Mouse (Mus musculus) midbrain, embryonic 11.5 days (tissue): ENCODE data around the gene Selenom. TPM values are rescaled to one million over a fixed set of nuclear protein-coding genes. Genes with fewer than 3 reads are reported as not detected.

Experiments used
- ATAC-seq: fragments of 200-750 bp; cut with Nextera tagmentation; 2 replicates; pipeline ENCODE4 v1.8.0; 2017; ENCODE audit warnings: moderate TSS enrichment, moderate library complexity; ENCODE audit not compliant: low FRiP score
- DNase-seq: peaks from one replicate; pipeline ENCODE4 v3.0.0; 2015; ENCODE audit warnings: low spot score; ENCODE audit errors: missing footprints
- H3K27ac ChIP-seq: fragments of 300-500 bp; sonication (generic); 2 replicates; pipeline ENCODE4 v1.5.1; 2014; ENCODE audit warnings: low read depth, low read length
- H3K27me3 ChIP-seq: fragments of 300-500 bp; sonication (generic); 2 replicates; pipeline ENCODE4 v1.6.1; 2014; ENCODE audit warnings: mild to moderate bottlenecking, low read length, moderate library complexity, mixed read lengths; ENCODE audit not compliant: control insufficient read depth, insufficient read depth
- H3K36me3 ChIP-seq: fragments of 300-500 bp; sonication (generic); 2 replicates; pipeline ENCODE4 v1.6.1; 2014; ENCODE audit warnings: mild to moderate bottlenecking, low read length, moderate library complexity, mixed read lengths; ENCODE audit not compliant: control insufficient read depth, insufficient read depth
- H3K4me1 ChIP-seq: fragments of 300-500 bp; sonication (generic); 2 replicates; pipeline ENCODE4 v1.6.1; 2014; ENCODE audit warnings: low read length; ENCODE audit not compliant: control insufficient read depth, insufficient read depth
- H3K4me2 ChIP-seq: fragments of 300-500 bp; sonication (generic); 2 replicates; pipeline ENCODE4 v1.6.1; 2014; ENCODE audit warnings: mild to moderate bottlenecking, moderate library complexity
- H3K4me3 ChIP-seq: fragments of 300-500 bp; sonication (generic); 2 replicates; pipeline ENCODE4 v1.5.1; 2014; ENCODE audit warnings: low read depth, low read length
- H3K9ac ChIP-seq: fragments of 300-500 bp; sonication (generic); 2 replicates; pipeline ENCODE4 v1.6.1; 2014; ENCODE audit warnings: low read length
- H3K9me3 ChIP-seq: fragments of 300-500 bp; sonication (generic); 2 replicates; pipeline ENCODE4 v1.6.1; 2016; ENCODE audit warnings: low read length; ENCODE audit not compliant: control insufficient read depth
- WGBS: fragments of 180-500 bp; shearing (Covaris S2); extraction: QIAGEN DNeasy Blood & Tissue Kit; methylation state at CpG from one replicate; pipeline ENCODE4 v1.1.7; 2014; 5-methylcytosine and 5-hydroxymethylcytosine counted together
- polyA plus RNA-seq: library from polyadenylated mRNA; unstranded; fragments of >200 nt; fragmentation: Nextera tagmentation; extraction: Ambion mirVana; gene quantifications from 2 replicates; pipeline ENCODE4 v1.2.1, GENCODE M21; 2014

Selenom gene
- polyA plus RNA-seq, 1 experiment from 2014 or later = 58.9 TPM

DNA sequence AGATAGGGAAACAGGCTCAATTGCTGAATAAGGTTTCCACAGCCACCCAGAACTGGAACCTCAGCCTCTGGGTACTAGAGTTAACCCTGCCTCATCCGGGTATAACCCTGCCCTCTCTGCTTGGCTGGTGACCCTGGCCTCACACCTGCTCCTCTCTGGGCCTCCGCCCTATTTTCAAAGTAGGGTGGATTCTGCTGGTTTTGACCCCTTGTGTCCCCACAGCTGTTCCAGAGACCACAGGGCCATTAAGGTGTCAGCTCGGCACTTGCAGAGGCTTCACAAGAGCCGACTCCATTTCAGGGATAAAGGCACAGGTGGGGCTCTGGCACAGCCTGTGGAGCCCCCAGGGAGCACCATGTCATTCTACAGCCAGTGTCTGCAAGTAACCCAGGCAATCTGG lies 21.7 kb upstream of the Selenom start:
- no peak for DNase-seq
- 78% methylated on average over 4 of the region's 4 CpGs for WGBS
- H3K27me3 ChIP-seq = no peaks in the 10 kb centered on the region
- ATAC-seq = no peak
- H3K4me3 ChIP-seq = no peak overlapping the region
- H3K36me3 ChIP-seq = no peaks in the 10 kb centered on the region
- no peak overlapping the region for H3K27ac ChIP-seq
- no peaks in the 10 kb centered on the region for H3K4me1 ChIP-seq
- no peaks in the 10 kb centered on the region for H3K9me3 ChIP-seq
- no peak overlapping the region for H3K9ac ChIP-seq
- H3K4me2 ChIP-seq = no peak overlapping the region

DNA sequence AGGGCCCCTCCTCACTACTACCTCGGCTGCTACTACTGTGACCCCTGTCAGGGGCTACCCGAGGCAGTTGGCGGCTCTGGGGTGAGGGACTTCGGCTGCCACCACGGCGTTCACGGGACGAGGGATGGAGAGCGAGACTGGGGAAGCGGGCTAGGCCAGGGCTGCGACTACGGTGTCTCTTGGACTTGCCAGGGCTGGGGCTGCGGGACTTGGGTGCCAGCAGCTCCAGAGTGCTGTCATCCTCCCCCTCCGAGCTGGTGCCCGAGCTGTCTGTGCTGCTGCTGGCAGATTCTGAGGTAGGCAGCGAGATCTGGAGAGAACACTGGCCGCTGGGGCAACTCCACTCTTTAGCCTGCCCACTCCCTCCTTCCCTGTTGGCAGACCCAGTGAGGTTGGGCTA lies 19.6 kb upstream of the Selenom start:
- ATAC-seq = no peak
- no peak overlapping the region for H3K27ac ChIP-seq

DNA sequence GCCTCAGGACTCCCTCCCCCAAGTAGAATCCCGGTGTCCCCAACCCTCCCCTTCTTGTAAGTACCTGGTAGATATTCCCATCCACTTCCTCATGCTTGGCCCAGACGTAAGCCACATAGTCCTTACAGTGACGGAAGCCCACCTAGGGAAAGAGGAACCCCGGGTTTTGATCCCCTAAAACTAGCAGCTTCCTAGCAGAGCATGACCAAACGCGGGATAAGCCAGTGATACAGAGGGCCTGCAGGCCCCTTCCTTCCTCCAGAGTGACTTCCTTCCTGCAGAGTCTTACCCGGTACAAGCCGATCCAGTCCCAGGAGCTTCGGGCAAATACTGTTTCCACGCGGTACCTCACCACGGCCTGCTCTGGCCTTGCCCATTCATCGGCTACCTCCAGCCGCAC lies 19.0 kb upstream of the Selenom start:
- Histone ChIP-seq H3K36me3 (no peaks in the 10 kb centered on the region), H3K4me3 (no peak overlapping the region), H3K27me3 (no peaks in the 10 kb centered on the region), H3K27ac (no peak overlapping the region), H3K9me3 (no peaks in the 10 kb centered on the region), H3K9ac (no peak overlapping the region), H3K4me2 (no peak overlapping the region), H3K4me1 (no peaks in the 10 kb centered on the region)
- ATAC-seq (no peak), DNase-seq (no peak)
- 90% methylated on average over 14 of the region's 14 CpGs for WGBS

More for the DNA sequence above, 19.6 kb upstream of the Selenom start:
- 78% methylated on average over 17 of the region's 17 CpGs for WGBS
- Histone ChIP-seq H3K9ac (no peak overlapping the region), H3K4me3 (no peak overlapping the region), H3K9me3 (no peaks in the 10 kb centered on the region), H3K27me3 (no peaks in the 10 kb centered on the region), H3K4me2 (no peak overlapping the region), H3K36me3 (no peaks in the 10 kb centered on the region), H3K4me1 (no peaks in the 10 kb centered on the region)
- DNase-seq = no peak

DNA sequence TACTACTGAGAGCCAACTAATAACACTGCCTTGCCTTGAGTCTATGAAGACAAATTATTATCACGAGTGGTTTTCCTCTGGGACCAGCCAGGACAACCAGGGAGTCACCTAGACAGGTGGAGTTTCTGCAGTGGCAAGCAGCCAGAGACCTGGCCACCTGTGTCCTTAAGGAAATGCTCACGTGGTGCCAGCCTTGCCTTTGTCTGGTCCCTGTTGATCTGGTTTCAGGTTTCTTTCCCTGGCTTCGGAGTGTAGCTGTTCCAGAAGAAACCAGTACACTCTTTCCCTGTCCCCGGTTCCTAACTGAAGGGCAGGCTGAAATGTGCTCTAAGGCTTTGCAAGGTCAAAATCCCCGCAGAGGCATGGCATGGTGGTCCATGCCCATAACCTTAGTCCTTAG lies 17.7 kb upstream of the Selenom start:
- no peak overlapping the region for H3K9ac ChIP-seq
- no peaks in the 10 kb centered on the region for H3K27me3 ChIP-seq
- ATAC-seq (no peak), DNase-seq (no peak)
- no peak overlapping the region for H3K4me3 ChIP-seq
- H3K9me3 ChIP-seq = no peaks in the 10 kb centered on the region
- no peak overlapping the region for H3K4me2 ChIP-seq
- H3K36me3 ChIP-seq = no peaks in the 10 kb centered on the region
- no peaks in the 10 kb centered on the region for H3K4me1 ChIP-seq
- H3K27ac ChIP-seq = no peak overlapping the region
- WGBS = 62% methylated on average over 5 of the region's 5 CpGs

DNA sequence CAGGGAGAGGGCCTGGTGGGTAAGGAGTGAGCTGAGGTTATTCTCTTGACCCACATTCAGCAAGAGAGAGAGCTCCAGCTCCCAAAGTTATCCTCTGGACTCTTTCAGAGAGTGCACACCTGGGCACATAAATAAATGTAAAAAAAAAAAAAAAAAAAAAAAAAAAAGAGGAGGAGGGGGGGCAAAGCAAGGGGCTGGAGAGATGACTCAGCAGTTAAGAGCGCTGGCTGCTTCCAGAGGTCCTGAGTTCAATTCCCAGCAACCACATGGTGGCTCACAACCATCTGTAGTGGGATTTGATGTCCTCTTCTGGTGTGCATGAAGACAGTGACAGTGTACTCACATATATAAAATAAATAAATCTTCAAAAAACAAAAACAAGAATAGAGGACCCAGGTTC lies 17.2 kb upstream of the Selenom start:
- no peak overlapping the region for H3K4me2 ChIP-seq
- H3K27me3 ChIP-seq = no peaks in the 10 kb centered on the region
- H3K4me1 ChIP-seq = no peaks in the 10 kb centered on the region
- H3K4me3 ChIP-seq = no peak overlapping the region
- 88% methylated on average over 1 of the region's 1 CpGs for WGBS
- DNase-seq = no peak
- H3K9me3 ChIP-seq = no peaks in the 10 kb centered on the region
- H3K36me3 ChIP-seq = no peaks in the 10 kb centered on the region
- no peak for ATAC-seq
- no peak overlapping the region for H3K9ac ChIP-seq
- no peak overlapping the region for H3K27ac ChIP-seq

DNA sequence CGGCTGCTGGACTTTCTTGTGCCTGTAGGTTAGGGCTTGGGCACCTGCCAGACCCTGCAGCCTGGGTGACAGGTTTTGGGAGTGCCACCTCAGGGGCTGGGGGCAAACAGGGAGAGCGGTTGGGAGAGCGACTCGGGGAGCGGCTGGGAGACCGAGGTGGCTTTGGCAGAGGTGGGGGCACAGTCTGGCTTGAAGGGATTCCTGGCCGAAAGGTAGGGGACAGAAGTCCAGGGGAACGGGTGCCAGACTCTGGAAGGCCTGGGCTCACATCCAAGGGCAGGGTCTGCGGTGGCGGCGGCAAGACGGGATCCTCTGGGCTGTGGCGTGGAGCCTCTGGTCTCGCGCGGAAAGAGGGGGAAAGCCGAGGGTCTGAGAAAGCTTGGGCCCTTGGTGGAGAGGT lies 12.4 kb upstream of the Selenom start:
- no peaks in the 10 kb centered on the region for H3K4me1 ChIP-seq
- no peak overlapping the region for H3K4me3 ChIP-seq
- H3K27me3 ChIP-seq = no peaks in the 10 kb centered on the region
- H3K9ac ChIP-seq = no peak overlapping the region
- WGBS = 83% methylated on average over 17 of the region's 17 CpGs
- no peak overlapping the region for H3K4me2 ChIP-seq
- DNase-seq = no peak
- H3K9me3 ChIP-seq = no peaks in the 10 kb centered on the region
- ATAC-seq = no peak
- H3K36me3 ChIP-seq = no peaks in the 10 kb centered on the region
- H3K27ac ChIP-seq = no peak overlapping the region

DNA sequence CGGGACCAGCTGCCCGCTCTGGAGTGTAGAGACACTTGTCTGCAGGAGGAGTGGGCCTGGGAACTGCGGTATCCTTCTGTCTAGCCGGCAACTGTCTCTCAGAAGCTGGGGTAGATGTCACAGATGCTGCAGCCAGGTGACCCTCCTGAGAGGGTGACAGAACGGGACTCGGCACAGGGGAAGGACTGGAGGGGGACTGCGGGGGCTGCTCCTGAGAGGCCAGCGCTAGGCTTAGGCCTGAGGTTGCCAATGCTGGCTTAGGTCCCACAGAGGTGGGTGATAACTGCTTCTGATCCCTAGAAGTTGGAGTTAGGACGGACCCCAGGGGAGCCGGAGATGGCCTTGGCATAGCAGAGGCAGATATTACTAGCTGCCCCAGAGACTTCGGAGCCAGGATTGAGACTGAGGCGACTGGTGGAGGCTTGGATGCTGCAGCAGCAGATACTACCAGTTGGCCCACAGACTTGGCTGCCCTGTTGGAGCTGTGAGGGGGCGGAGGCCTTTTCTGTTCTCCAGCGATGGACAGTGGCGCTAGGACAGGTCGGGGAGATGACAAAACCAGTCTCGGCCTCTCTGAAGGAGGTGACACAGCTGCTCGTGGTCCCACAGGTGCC lies 11.9 kb upstream of the Selenom start:
- Histone ChIP-seq H3K4me2 (no peak overlapping the region), H3K4me3 (no peak overlapping the region), H3K27ac (no peak overlapping the region), H3K27me3 (no peaks in the 10 kb centered on the region), H3K36me3 (no peaks in the 10 kb centered on the region), H3K9ac (no peak overlapping the region), H3K9me3 (no peaks in the 10 kb centered on the region), H3K4me1 (no peaks in the 10 kb centered on the region)
- DNase-seq = no peak
- no peak for ATAC-seq
- WGBS = 75% methylated on average over 18 of the region's 18 CpGs

DNA sequence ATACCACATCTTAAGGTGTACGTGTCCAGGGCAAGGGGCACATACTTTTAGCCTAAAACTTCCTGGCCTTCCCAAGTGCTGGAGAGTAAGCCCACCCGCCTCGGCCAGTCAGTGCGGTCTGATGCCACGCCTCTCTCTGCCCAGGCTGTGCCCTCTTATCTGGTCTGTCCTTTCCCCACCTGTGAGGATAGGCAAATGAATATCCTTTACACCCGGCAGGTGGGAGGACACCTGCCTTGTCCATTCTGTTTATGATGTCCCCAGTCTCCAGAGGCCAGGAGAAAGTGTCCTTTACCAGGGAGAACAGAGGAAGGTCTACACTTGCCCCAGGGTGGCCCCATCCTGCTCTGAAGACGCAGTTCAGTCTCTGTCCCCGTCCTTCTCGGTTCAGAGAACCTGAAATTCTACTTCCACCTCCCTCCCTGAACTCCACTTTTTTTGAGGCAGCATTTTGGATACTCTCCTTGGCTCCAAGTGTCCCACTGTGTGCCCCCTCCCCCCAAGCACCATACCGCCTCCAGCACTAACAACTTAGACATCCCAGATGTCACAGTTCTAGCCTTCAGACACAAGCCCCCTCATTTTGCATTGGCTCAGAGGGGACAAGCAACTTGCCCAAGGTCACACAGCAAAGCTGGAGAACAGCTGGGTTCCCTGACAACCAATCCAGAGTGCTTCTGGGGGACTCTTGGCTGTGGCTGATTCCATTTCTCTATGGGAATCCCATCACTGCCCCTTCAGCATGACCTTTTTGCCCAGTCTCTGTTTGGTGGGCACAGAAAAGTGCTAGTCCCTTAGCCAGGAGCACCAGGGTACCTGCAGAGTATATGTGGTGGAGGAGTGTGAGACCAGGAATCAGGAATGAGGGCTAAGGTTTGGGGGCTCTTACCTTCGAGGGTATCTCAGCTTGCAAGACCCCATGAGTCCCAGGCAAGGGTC lies 10.5 kb upstream of the Selenom start:
- 68% methylated on average over 11 of the region's 11 CpGs for WGBS
- Histone ChIP-seq H3K9me3 (no peaks in the 10 kb centered on the region), H3K4me1 (no peaks in the 10 kb centered on the region), H3K27me3 (no peaks in the 10 kb centered on the region), H3K27ac (no peak overlapping the region), H3K4me2 (no peak overlapping the region), H3K9ac (no peak overlapping the region), H3K36me3 (no peaks in the 10 kb centered on the region), H3K4me3 (no peak overlapping the region)
- no peak for DNase-seq
- no peak for ATAC-seq

DNA sequence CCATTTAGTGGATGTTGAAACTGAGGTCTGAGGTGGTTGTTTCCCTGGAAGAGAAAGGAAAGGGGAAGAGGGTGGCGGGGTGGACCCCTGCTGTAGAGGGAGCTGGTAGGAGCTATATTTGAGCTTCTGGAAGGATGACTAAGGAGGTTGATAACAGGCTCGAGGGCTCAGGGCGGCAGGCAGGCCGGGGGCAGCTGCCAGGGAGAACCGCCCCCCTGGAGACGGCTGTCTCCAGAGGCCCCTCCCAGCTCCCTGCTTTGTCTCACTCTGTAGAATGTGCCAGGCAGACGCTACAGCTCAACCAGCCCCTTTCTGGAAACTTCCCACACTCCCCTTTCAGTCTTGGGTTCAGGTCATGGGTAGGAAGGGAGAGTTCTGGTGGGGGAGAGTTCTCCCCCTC lies 6.3 kb upstream of the Selenom start:
- ATAC-seq (no peak), DNase-seq (no peak)
- Histone ChIP-seq H3K9me3 (no peaks in the 10 kb centered on the region), H3K27me3 (no peaks in the 10 kb centered on the region), H3K36me3 (no peaks in the 10 kb centered on the region), H3K4me1 (no peaks in the 10 kb centered on the region), H3K4me3 (no peak overlapping the region), H3K27ac (no peak overlapping the region), H3K9ac (no peak overlapping the region), H3K4me2 (no peak overlapping the region)
- WGBS = 51% methylated on average over 7 of the region's 7 CpGs
